Mouse (Mus musculus) bone marrow, adult 2 months (tissue): ENCODE results near the gene Rasgef1c.

Source experiments
- CTCF ChIP-seq: fragments of 200-500 bp; IDR thresholded peaks from 2 replicates; pipeline ENCODE4 v1.5.1; 2011; ENCODE audit warnings: low read length, control low read depth; ENCODE audit not compliant: control insufficient read depth, insufficient read depth
- POLR2A ChIP-seq: fragments of 200-500 bp; IDR thresholded peaks from 2 replicates; pipeline ENCODE4 v1.6.1; 2011; ENCODE audit warnings: low read depth, mild to moderate bottlenecking, control low read depth, low read length, borderline replicate concordance; ENCODE audit not compliant: control insufficient read depth

DNA sequence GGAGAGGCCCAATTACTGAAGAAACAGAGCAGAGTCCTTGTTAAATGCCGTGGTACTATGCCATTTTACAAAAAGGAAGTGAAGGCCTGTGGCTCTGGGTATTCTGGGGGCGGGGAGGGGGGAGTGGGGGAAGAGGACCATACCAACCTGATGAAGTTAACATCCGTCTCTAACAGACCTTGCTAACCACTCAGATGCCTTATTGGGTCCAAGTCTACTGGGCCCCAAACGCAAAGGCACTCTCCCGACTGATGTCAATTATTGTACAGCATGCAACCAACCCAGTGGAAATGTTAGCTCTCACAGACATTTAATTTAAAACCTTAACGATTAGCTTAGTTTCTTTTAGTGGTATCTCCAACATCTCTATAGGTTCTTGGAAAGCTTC lies 122.8 kb downstream of the Rasgef1c start:
- TF ChIP-seq CTCF = no peak
- no peak for TF ChIP-seq POLR2A
